Mouse (Mus musculus) spleen, adult 2 months (tissue): ENCODE results near the gene Nrg4.

Experiments
- CTCF ChIP-seq: fragments of 200-500 bp; IDR thresholded peaks from 2 replicates; pipeline ENCODE4 v1.5.1; 2011; ENCODE audit warnings: mild to moderate bottlenecking, inconsistent platforms; ENCODE audit not compliant: insufficient read depth, insufficient read length, insufficient replicate concordance; ENCODE audit errors: extremely low read depth
- POLR2A ChIP-seq: fragments of 200-500 bp; IDR thresholded peaks from 2 replicates; pipeline ENCODE4 v1.6.1; 2011; ENCODE audit warnings: low read depth, low read length, inconsistent platforms

GRCm38 (mm10) chr9:55344165-55344564 lies 17.5 kb upstream of the Nrg4 start:
- TF ChIP-seq CTCF (no peak), POLR2A (no peak)
